Mouse (Mus musculus) ES-E14 (cell line): ENCODE results near the gene Epb41.

ENCODE experiments used
- CHD2 ChIP-seq: IDR thresholded peaks from 2 replicates; pipeline ENCODE4 v1.6.1; 2014; ENCODE audit warnings: mild to moderate bottlenecking, low read depth, low read length, inconsistent platforms
- HCFC1 ChIP-seq: IDR thresholded peaks from 2 replicates; pipeline ENCODE4 v1.6.1; 2012; ENCODE audit warnings: low read length, inconsistent platforms, borderline replicate concordance; ENCODE audit not compliant: insufficient read depth
- MAFK ChIP-seq: IDR thresholded peaks from 2 replicates; pipeline ENCODE4 v1.6.1; 2014; ENCODE audit warnings: mild to moderate bottlenecking, low read depth, low read length, inconsistent platforms; ENCODE audit not compliant: insufficient read depth
- ZC3H11A ChIP-seq: IDR thresholded peaks from 2 replicates; pipeline ENCODE4 v1.6.1; 2012; ENCODE audit warnings: low read depth, mild to moderate bottlenecking, inconsistent platforms, low read length, borderline replicate concordance
- ZNF384 ChIP-seq: IDR thresholded peaks from 2 replicates; pipeline ENCODE4 v1.6.1; 2012; ENCODE audit warnings: low read depth, low read length, inconsistent platforms

GRCm38 (mm10) chr4:132037137-132037536, 38.0 kb downstream of the Epb41 start:
- TF ChIP-seq HCFC1, result no peak
- TF ChIP-seq CHD2, result no peak
- TF ChIP-seq ZC3H11A, result no peak
- TF ChIP-seq MAFK, result no peak
- no peak for TF ChIP-seq ZNF384
